Mouse (Mus musculus): ENCODE data around the gene Celf2.

- TF ChIP-seq CTCF (IDR thresholded peaks at IDR 0.05; ENCODE audit: extremely low read depth, insufficient read length, insufficient replicate concordance, low read depth, low read length): no peak
- TF ChIP-seq POLR2A (IDR thresholded peaks at IDR 0.05; ENCODE audit: low read depth, low read length): no peak
These were observed 639.2 kb downstream of the Celf2 start for GRCm38 (mm10) chr2:6869956-6870710.
